Mouse (Mus musculus) small intestine, adult 2 months (tissue): Measurements from ENCODE around the gene Tbca.

ENCODE experiments used
- CTCF ChIP-seq: fragments of 200-500 bp; IDR thresholded peaks from 2 replicates; pipeline ENCODE4 v1.5.1; 2012; ENCODE audit warnings: low read depth, mild to moderate bottlenecking, control low read depth, inconsistent platforms, low read length, moderate library complexity, mixed read lengths; ENCODE audit not compliant: insufficient replicate concordance, insufficient read length; ENCODE audit errors: extremely low read depth
- POLR2A ChIP-seq: fragments of 200-500 bp; IDR thresholded peaks from 2 replicates; pipeline ENCODE4 v1.6.1; 2012; ENCODE audit warnings: low read depth, mild to moderate bottlenecking, control low read depth, inconsistent platforms, low read length, moderate library complexity

DNA sequence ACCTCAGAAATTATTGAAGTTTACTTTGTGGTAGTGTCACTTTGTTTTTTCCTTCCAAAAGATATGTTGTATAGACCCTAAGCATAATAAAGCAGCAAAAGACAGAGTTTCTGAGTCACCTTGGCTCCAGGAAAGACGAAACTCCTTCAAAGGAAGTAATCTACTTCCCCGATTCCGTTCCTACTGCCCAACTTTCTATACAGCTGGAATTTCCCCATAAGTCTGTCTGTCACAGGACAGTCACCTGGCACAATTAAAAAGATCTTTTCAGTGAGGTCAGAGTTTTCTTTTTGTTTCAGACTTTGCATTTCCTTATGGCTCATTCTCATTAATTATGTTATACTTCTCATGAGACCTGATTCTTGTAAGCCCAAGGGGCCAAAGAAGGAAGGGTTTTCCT, 25.1 kb downstream of the Tbca start:
- no peak for TF ChIP-seq POLR2A
- TF ChIP-seq CTCF = no peak
